Mouse (Mus musculus): ENCODE measurements around the gene Cerk. TPM values are rescaled to one million over a fixed set of nuclear protein-coding genes. Genes with fewer than 3 reads are reported as not detected.
"Not testable (repeated sequence)": the region's sequence is repeated elsewhere in the genome, so short reads cannot be mapped to it uniquely, and the experiment has no call there.

Cerk gene
- total RNA-seq, 2 experiments from 2014 or later: 11.6 to 12.5 TPM

GRCm38 (mm10) chr15:86167032-86167655, 18.8 kb downstream of the Cerk start:
- no peak for DNase-seq (ENCODE audit: low spot score in 2 of 2)

GRCm38 (mm10) chr15:86165811-86166590, 19.9 kb downstream of the Cerk start:
- no peak for DNase-seq (ENCODE audit: low spot score in 2 of 2)

- no peak for DNase-seq (ENCODE audit: low spot score in 2 of 2)
Measured at GRCm38 (mm10) chr15:86164718-86165345, 21.1 kb downstream of the Cerk start.

GRCm38 (mm10) chr15:86161800-86162199, 24.1 kb downstream of the Cerk start:
- DNase-seq (ENCODE audit: low spot score in 2 of 2): not testable (repeated sequence)

- no peak for DNase-seq (ENCODE audit: low spot score in 2 of 2)
Measured at GRCm38 (mm10) chr15:86160906-86161305, 25.0 kb downstream of the Cerk start.

- no peak for DNase-seq (ENCODE audit: low spot score in 2 of 2)
Measured at GRCm38 (mm10) chr15:86159719-86160118, 26.2 kb downstream of the Cerk start.

- DNase-seq (ENCODE audit: low spot score in 2 of 2): no peak
Measured at GRCm38 (mm10) chr15:86159093-86159492, 26.8 kb downstream of the Cerk start.

- no peak for DNase-seq (ENCODE audit: low spot score in 2 of 2)
Measured at GRCm38 (mm10) chr15:86156492-86156891, 29.4 kb downstream of the Cerk start.

GRCm38 (mm10) chr15:86153481-86153960, 32.4 kb downstream of the Cerk start:
- no peak for DNase-seq (ENCODE audit: low spot score in 2 of 2)

- DNase-seq (ENCODE audit: low spot score in 2 of 2): no peak
Measured at GRCm38 (mm10) chr15:86150593-86150992, 35.3 kb downstream of the Cerk start.

GRCm38 (mm10) chr15:86146922-86147321, 39.0 kb downstream of the Cerk start:
- no peak for DNase-seq (ENCODE audit: low spot score in 2 of 2)

- DNase-seq (ENCODE audit: low spot score in 2 of 2): no peak
Measured at GRCm38 (mm10) chr15:86145046-86145445, 40.9 kb downstream of the Cerk start.

GRCm38 (mm10) chr15:86144577-86144976, 41.4 kb downstream of the Cerk start:
- DNase-seq (ENCODE audit: low spot score in 2 of 2): no peak

- peak in 1 of 2 experiments; percentile 68 for DNase-seq (ENCODE audit: low spot score in 2 of 2)
Measured at GRCm38 (mm10) chr15:86140323-86140722, 45.6 kb downstream of the Cerk start.

- peak in 1 of 2 experiments; percentile 35 for DNase-seq (ENCODE audit: low spot score in 2 of 2)
Measured at GRCm38 (mm10) chr15:86137638-86138037, 48.3 kb downstream of the Cerk start.

- peak; percentile 79 to 86 for DNase-seq (ENCODE audit: low spot score in 2 of 2)
Measured at GRCm38 (mm10) chr15:86134941-86135783, 50.8 kb downstream of the Cerk start.

- no peak for DNase-seq (ENCODE audit: low spot score in 2 of 2)
Measured at GRCm38 (mm10) chr15:86130657-86131056, 55.3 kb downstream of the Cerk start.

GRCm38 (mm10) chr15:86129036-86129435, 56.9 kb downstream of the Cerk start:
- no peak for DNase-seq (ENCODE audit: low spot score in 2 of 2)

GRCm38 (mm10) chr15:86124359-86124758, 61.6 kb downstream of the Cerk start:
- DNase-seq (ENCODE audit: low spot score in 2 of 2): peak in 1 of 2 experiments; percentile 75

GRCm38 (mm10) chr15:86123409-86123808, 62.5 kb downstream of the Cerk start:
- DNase-seq (ENCODE audit: low spot score in 2 of 2): no peak

All from gastrocnemius, postnatal 4 days (tissue).